Mouse (Mus musculus): Measurements from ENCODE around the gene Traf5. TPM values are rescaled to one million over a fixed set of nuclear protein-coding genes. Genes with fewer than 3 reads are reported as not detected.

Traf5 gene
- total RNA-seq (2021) = 1 to 10 TPM; 3.1 to 8.5 TPM

- intact Hi-C loops (cut with DNase I) = loop anchor here (2.0 kb wide), 1 partner anchor 257 kb away; no protein-coding TSS in a partner anchor
- peak; percentile 91 for DNase-seq (ENCODE audit: low spot score in 2 of 2)
Observed at GRCm38 (mm10) chr1:192091806-192092772, at the start of gene Traf5. Gene Traf5, minus strand, starts transcription at chr1:192092559.

- intact Hi-C loops (cut with DNase I) = no loop called here
- DNase-seq (ENCODE audit: low spot score in 2 of 2) = no peak
Observed at GRCm38 (mm10) chr1:192140313-192140712, 48.0 kb upstream of the Traf5 start.

GRCm38 (mm10) chr1:192137926-192138910 lies 45.9 kb upstream of the Traf5 start, which contains the start of gene Rcor3:
Gene Rcor3, minus strand, starts transcription at chr1:192138062.
- peak; percentile 77 to 87 for DNase-seq (ENCODE audit: low spot score in 2 of 2)
- intact Hi-C loops (cut with DNase I) = no loop called here

- peak in 1 of 2 experiments; percentile 22 for DNase-seq (ENCODE audit: low spot score in 2 of 2)
- intact Hi-C loops (cut with DNase I) = no loop called here
Observed at GRCm38 (mm10) chr1:192137291-192137925, 45.0 kb upstream of the Traf5 start.

- intact Hi-C loops (cut with DNase I) = no loop called here
- peak; percentile 81 to 83 for DNase-seq (ENCODE audit: low spot score in 2 of 2)
Observed at GRCm38 (mm10) chr1:192136561-192137290, 44.4 kb upstream of the Traf5 start.

GRCm38 (mm10) chr1:192130202-192130601 lies 37.8 kb upstream of the Traf5 start:
- intact Hi-C loops (cut with DNase I) = no loop called here
- no peak for DNase-seq (ENCODE audit: low spot score in 2 of 2)

- no peak for DNase-seq (ENCODE audit: low spot score in 2 of 2)
- intact Hi-C loops (cut with DNase I) = no loop called here
Observed at GRCm38 (mm10) chr1:192128343-192128742, 36.0 kb upstream of the Traf5 start.

- DNase-seq (ENCODE audit: low spot score in 2 of 2) = no peak
- intact Hi-C loops (cut with DNase I) = no loop called here
Observed at GRCm38 (mm10) chr1:192125761-192126160, 33.4 kb upstream of the Traf5 start.

GRCm38 (mm10) chr1:192116262-192116661 lies 23.9 kb upstream of the Traf5 start:
- intact Hi-C loops (cut with DNase I) = no loop called here
- no peak for DNase-seq (ENCODE audit: low spot score in 2 of 2)

GRCm38 (mm10) chr1:192115378-192115777 lies 23.0 kb upstream of the Traf5 start:
- intact Hi-C loops (cut with DNase I) = no loop called here
- no peak for DNase-seq (ENCODE audit: low spot score in 2 of 2)

- intact Hi-C loops (cut with DNase I) = no loop called here
- no peak for DNase-seq (ENCODE audit: low spot score in 2 of 2)
Observed at GRCm38 (mm10) chr1:192109169-192109568, 16.8 kb upstream of the Traf5 start.

- intact Hi-C loops (cut with DNase I) = no loop called here
- no peak for DNase-seq (ENCODE audit: low spot score in 2 of 2)
Observed at GRCm38 (mm10) chr1:192107352-192107751, 15.0 kb upstream of the Traf5 start.

GRCm38 (mm10) chr1:192105902-192106389 lies 13.6 kb upstream of the Traf5 start:
- intact Hi-C loops (cut with DNase I) = no loop called here
- no peak for DNase-seq (ENCODE audit: low spot score in 2 of 2)

- intact Hi-C loops (cut with DNase I) = no loop called here
- DNase-seq (ENCODE audit: low spot score in 2 of 2) = no peak
Observed at GRCm38 (mm10) chr1:192104021-192104420, 11.7 kb upstream of the Traf5 start.

- intact Hi-C loops (cut with DNase I) = no loop called here
- DNase-seq (ENCODE audit: low spot score in 2 of 2) = no peak
Observed at GRCm38 (mm10) chr1:192103176-192103575, 10.8 kb upstream of the Traf5 start.

GRCm38 (mm10) chr1:192101359-192101758 lies 9.0 kb upstream of the Traf5 start:
- DNase-seq (ENCODE audit: low spot score in 2 of 2) = peak; percentile 65 to 74
- intact Hi-C loops (cut with DNase I) = no loop called here

- intact Hi-C loops (cut with DNase I) = no loop called here
- DNase-seq (ENCODE audit: low spot score in 2 of 2) = no peak
Observed at GRCm38 (mm10) chr1:192100742-192101141, 8.4 kb upstream of the Traf5 start.

GRCm38 (mm10) chr1:192095626-192096025 lies 3.3 kb upstream of the Traf5 start:
- intact Hi-C loops (cut with DNase I) = no loop called here
- DNase-seq (ENCODE audit: low spot score in 2 of 2) = no peak

Measured in left cerebral cortex, postnatal 36 days (tissue).